Mouse (Mus musculus) heart, embryonic 13.5 days (tissue): ENCODE measurements at regions not wholly inside any gene's neighbourhood (a gene's known extent, or its start where the extent isn't known, plus 50 kb on each side); places are given as distances from the start of the nearest gene placed in this dataset.

Experiments used
- ATAC-seq: fragments of 200-750 bp; cut with Nextera tagmentation; 2 replicates; pipeline ENCODE4 v1.8.0; 2017; ENCODE audit warnings: moderate TSS enrichment; ENCODE audit not compliant: insufficient number of reproducible peaks, low FRiP score, low TSS enrichment; ENCODE audit errors: extremely low read depth
- H3K27ac ChIP-seq: fragments of 300-500 bp; sonication (generic); replicated peaks from 2 replicates; pipeline ENCODE4 v1.5.1; 2015; ENCODE audit warnings: moderate library complexity, mild to moderate bottlenecking, inconsistent platforms
- H3K27me3 ChIP-seq: fragments of 300-500 bp; sonication (generic); replicated peaks from 2 replicates; pipeline ENCODE4 v1.6.1; 2015; ENCODE audit warnings: mild to moderate bottlenecking, inconsistent platforms
- H3K36me3 ChIP-seq: fragments of 300-500 bp; sonication (generic); 2 replicates; pipeline ENCODE4 v1.6.1; 2015; ENCODE audit warnings: mild to moderate bottlenecking, inconsistent platforms
- H3K4me1 ChIP-seq: fragments of 300-500 bp; sonication (generic); 2 replicates; pipeline ENCODE4 v1.6.1; 2015; ENCODE audit warnings: inconsistent platforms
- H3K4me2 ChIP-seq: fragments of 300-500 bp; sonication (generic); 2 replicates; pipeline ENCODE4 v1.6.1; 2015; ENCODE audit warnings: inconsistent platforms, mild to moderate bottlenecking, moderate library complexity
- H3K4me3 ChIP-seq: fragments of 300-500 bp; sonication (generic); 2 replicates; pipeline ENCODE4 v1.5.1; 2015; ENCODE audit warnings: moderate library complexity, mild to moderate bottlenecking, inconsistent platforms
- H3K9ac ChIP-seq: fragments of 300-500 bp; sonication (generic); 2 replicates; pipeline ENCODE4 v1.6.1; 2015; ENCODE audit warnings: inconsistent platforms, mild to moderate bottlenecking, moderate library complexity
- H3K9me3 ChIP-seq: fragments of 300-500 bp; sonication (generic); 2 replicates; pipeline ENCODE4 v1.6.1; 2016; ENCODE audit warnings: inconsistent platforms
- WGBS: fragments of 180-500 bp; shearing (Covaris S2); methylation state at CpG from one replicate; pipeline ENCODE4 v1.1.7; 2015; ENCODE audit warnings: mixed read lengths; 5-methylcytosine and 5-hydroxymethylcytosine counted together

DNA sequence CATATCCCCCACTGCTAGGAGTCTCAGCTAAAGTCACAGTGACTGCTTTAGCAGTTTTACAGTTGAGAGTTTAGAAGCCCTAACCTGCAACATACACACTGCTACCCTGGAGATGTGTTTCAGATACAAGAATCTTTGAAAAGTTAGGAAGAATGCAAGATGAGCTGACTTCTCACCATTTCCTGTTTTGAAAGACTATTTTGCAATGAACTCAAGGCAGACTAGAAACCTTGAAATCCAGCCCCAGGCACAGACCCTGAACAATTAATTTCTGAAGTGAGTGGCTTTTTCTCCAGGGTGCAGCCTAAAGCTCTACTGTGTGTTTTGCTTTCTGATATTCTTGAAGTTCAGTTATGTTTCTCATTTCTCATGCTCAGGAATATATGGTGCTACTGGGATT is 440.6 kb downstream of the Nebl start:
- Histone ChIP-seq H3K27ac (no peak overlapping the region), H3K27me3 (no peaks in the 10 kb centered on the region), H3K36me3 (no peaks in the 10 kb centered on the region), H3K9me3 (no peaks in the 10 kb centered on the region), H3K4me2 (no peak overlapping the region), H3K4me3 (no peak overlapping the region), H3K4me1 (no peaks in the 10 kb centered on the region; the same call in 1 of the 2 replicates), H3K9ac (no peak overlapping the region)
- no peak for ATAC-seq

DNA sequence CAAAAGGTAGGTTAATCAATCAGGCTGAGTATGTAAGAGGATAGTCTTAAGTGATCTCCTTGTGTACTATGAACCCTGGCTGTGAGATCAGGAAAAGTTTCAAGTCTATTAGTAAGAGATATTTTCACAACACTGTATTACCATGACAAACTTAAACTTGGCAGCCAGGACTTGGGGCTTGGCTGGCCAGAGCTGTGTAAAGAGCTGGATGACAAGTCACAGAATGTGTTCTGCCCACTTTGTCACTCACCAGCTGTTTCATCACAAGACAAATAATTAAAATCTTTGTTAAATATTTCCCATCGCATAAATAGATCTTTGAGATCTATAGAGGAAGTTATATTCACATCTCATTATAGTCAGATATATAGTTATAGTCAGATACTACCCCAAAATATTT is 443.7 kb downstream of the Nebl start:
- ATAC-seq, result no peak
- H3K27ac ChIP-seq, result no peak overlapping the region
- no peaks in the 10 kb centered on the region for H3K36me3 ChIP-seq
- H3K4me2 ChIP-seq, result no peak overlapping the region
- no peak overlapping the region for H3K9ac ChIP-seq
- H3K27me3 ChIP-seq, result no peaks in the 10 kb centered on the region
- H3K4me3 ChIP-seq, result no peak overlapping the region
- H3K4me1 ChIP-seq, result no peaks in the 10 kb centered on the region; the same call in 1 of the 2 replicates
- no peaks in the 10 kb centered on the region for H3K9me3 ChIP-seq
- 68% methylated on average over 1 of the region's 1 CpGs for WGBS

- no peaks in the 10 kb centered on the region for H3K27me3 ChIP-seq
- no peak overlapping the region for H3K27ac ChIP-seq
- WGBS, result 61% methylated on average over 2 of the region's 2 CpGs
- no peak overlapping the region for H3K4me2 ChIP-seq
- H3K9ac ChIP-seq, result no peak overlapping the region
- H3K9me3 ChIP-seq, result no peaks in the 10 kb centered on the region
- no peaks in the 10 kb centered on the region for H3K36me3 ChIP-seq
- ATAC-seq, result no peak
- H3K4me1 ChIP-seq, result no peaks in the 10 kb centered on the region
- H3K4me3 ChIP-seq, result no peak overlapping the region
These were observed 481.3 kb downstream of the Nebl start for GRCm38 (mm10) chr2:17249960-17250359.

GRCm38 (mm10) chr2:17245821-17246220 is 485.4 kb downstream of the Nebl start:
- no peak overlapping the region for H3K4me2 ChIP-seq
- H3K9me3 ChIP-seq, result no peaks in the 10 kb centered on the region
- H3K4me1 ChIP-seq, result no peaks in the 10 kb centered on the region
- 82% methylated on average over 2 of the region's 2 CpGs for WGBS
- H3K27me3 ChIP-seq, result no peaks in the 10 kb centered on the region
- ATAC-seq, result no peak
- no peaks in the 10 kb centered on the region for H3K36me3 ChIP-seq
- H3K27ac ChIP-seq, result no peak overlapping the region
- H3K9ac ChIP-seq, result no peak overlapping the region
- H3K4me3 ChIP-seq, result no peak overlapping the region

DNA sequence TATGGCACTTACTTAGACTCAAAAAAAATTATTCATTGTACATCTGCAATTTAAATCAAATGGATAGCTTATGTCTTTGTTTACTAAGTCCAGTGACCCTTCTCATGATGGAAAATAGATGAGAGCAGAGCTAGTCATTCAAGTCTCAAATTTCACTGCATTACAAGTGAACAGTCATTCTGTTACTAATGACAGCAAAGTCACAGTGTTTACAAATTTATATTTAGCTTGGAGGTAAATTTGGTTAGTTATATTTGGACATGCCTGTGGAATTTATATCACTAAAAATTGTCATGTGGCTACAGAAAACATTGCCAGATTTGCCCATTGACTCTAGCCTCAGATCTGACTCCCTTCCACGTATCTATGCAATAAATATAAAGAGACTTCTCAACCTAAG is 515.7 kb downstream of the Nebl start:
- Histone ChIP-seq H3K4me3 (no peak overlapping the region), H3K36me3 (no peaks in the 10 kb centered on the region), H3K4me2 (no peak overlapping the region), H3K4me1 (no peaks in the 10 kb centered on the region), H3K9me3 (no peaks in the 10 kb centered on the region), H3K27me3 (no peaks in the 10 kb centered on the region), H3K27ac (no peak overlapping the region), H3K9ac (no peak overlapping the region)
- WGBS, result 70% methylated on average over 1 of the region's 1 CpGs
- ATAC-seq, result no peak

DNA sequence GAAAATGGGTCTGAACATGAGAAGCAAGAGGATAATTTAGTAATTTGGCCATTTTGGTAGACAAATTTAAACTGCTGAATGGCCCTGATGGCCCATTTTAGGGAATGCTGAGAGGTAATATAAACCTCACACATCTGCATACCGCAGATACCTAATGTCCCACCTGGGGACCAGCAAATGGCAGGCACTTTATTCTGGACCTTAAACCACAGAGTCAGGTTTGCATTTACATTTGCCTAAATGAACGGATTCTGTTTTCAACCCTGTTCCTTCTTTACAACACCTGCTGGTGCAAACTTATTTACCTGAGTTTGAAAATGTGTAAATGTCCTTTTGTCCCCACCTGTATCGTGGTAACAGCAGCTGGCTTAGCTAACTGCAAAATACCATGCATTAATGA is 516.4 kb downstream of the Nebl start:
- Histone ChIP-seq H3K9ac (no peak overlapping the region), H3K27me3 (no peaks in the 10 kb centered on the region), H3K4me1 (no peaks in the 10 kb centered on the region), H3K4me3 (no peak overlapping the region), H3K27ac (no peak overlapping the region), H3K36me3 (no peaks in the 10 kb centered on the region), H3K4me2 (no peak overlapping the region), H3K9me3 (no peaks in the 10 kb centered on the region)
- WGBS, result 61% methylated on average over 3 of the region's 3 CpGs
- no peak for ATAC-seq

GRCm38 (mm10) chr2:17212566-17212965 is 518.7 kb downstream of the Nebl start:
- Histone ChIP-seq H3K4me3 (no peak overlapping the region), H3K27me3 (no peaks in the 10 kb centered on the region), H3K36me3 (no peaks in the 10 kb centered on the region), H3K4me2 (no peak overlapping the region), H3K9ac (no peak overlapping the region), H3K27ac (no peak overlapping the region), H3K9me3 (no peaks in the 10 kb centered on the region), H3K4me1 (no peaks in the 10 kb centered on the region)
- WGBS, result 83% methylated on average over 4 of the region's 4 CpGs
- ATAC-seq, result no peak

DNA sequence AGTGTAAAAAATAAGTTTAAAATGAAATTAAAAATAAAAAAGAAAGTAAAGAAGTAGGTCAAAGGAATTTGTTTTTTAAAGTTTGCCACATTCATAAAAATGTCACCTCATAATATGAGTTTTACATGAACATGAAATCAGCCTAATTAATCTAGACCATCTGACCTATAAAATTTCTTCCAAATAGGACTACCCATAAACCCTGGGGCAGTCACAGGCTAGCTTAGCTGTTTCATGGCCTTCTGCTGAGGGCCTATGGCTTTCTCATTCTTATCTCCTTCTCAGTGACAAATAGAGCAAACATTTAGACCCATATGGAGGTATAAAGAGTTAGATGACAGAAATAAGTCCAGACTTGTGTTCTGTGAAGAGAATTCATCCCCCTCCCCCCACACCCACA is 520.2 kb downstream of the Nebl start:
- Histone ChIP-seq H3K9me3 (no peaks in the 10 kb centered on the region), H3K9ac (no peak overlapping the region), H3K27me3 (no peaks in the 10 kb centered on the region), H3K27ac (no peak overlapping the region), H3K4me2 (no peak overlapping the region), H3K4me1 (no peaks in the 10 kb centered on the region), H3K4me3 (no peak overlapping the region), H3K36me3 (no peaks in the 10 kb centered on the region)
- no peak for ATAC-seq

DNA sequence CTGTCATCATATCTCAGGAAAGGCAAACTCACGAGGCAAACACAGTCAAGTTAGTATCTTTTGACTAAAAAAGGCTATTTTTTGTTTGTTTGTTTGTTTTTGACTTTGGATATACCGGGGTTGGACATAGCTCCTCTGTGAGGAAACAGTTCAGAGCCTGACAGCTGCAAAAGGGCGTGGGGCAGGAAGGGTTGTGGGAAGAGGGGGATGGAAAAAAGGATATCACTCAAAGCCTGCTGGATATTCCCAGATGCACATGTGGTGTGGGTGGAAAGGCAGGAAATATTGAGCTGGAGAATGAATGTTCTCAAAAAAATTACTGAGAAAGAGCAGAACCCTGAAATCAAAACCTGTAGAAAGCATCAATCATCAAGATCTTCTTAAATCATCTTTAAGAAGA is 537.7 kb downstream of the Nebl start:
- Histone ChIP-seq H3K27me3 (no peaks in the 10 kb centered on the region), H3K4me1 (no peaks in the 10 kb centered on the region), H3K9ac (no peak overlapping the region), H3K4me2 (no peak overlapping the region), H3K4me3 (no peak overlapping the region), H3K9me3 (no peaks in the 10 kb centered on the region), H3K36me3 (no peaks in the 10 kb centered on the region), H3K27ac (no peak overlapping the region)
- 40% methylated on average over 3 of the region's 3 CpGs for WGBS
- ATAC-seq, result no peak

DNA sequence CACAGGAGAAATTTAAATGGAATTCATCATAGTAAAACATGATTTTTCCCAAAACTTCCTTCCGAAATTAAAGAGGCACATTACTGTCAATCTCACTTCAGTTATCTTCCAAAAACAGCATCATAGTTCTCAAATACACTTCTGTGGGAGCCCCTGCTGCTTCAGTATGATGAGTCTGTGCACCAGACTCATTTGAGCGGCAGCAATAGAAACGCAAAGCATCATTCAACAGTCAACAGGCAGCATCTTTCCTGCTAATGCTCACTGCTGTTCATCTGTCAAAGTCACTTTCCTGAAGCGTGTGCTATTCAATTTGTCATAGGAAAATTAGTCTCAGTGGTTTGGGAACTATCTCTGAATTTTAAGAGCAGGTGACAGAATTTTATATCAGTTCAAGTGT is 542.1 kb downstream of the Nebl start:
- ATAC-seq, result no peak
- Histone ChIP-seq H3K4me3 (no peak overlapping the region), H3K27ac (no peak overlapping the region), H3K36me3 (no peaks in the 10 kb centered on the region), H3K4me2 (no peak overlapping the region), H3K27me3 (no peaks in the 10 kb centered on the region), H3K9ac (no peak overlapping the region), H3K4me1 (no peaks in the 10 kb centered on the region), H3K9me3 (no peaks in the 10 kb centered on the region)
- 65% methylated on average over 4 of the region's 4 CpGs for WGBS

DNA sequence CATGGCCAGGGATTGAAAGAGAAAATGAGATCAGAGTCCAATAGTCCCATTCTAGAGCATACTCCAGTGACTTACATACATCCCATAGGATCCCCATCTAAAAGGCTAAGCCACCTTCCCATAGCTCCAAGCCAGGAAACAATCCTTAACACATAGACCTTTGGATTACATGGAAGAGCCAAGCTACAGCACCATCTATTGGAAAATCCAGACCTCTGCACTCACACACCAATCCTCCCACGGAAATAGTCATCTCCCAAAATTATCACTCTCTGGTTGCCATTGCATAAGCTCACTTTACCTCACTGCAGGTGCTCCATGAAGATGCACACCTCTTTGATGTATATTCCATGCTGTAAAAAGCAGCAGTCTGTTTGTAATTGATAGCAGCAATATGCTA is 543.4 kb downstream of the Nebl start:
- H3K27me3 ChIP-seq, result no peaks in the 10 kb centered on the region
- H3K4me3 ChIP-seq, result no peak overlapping the region
- no peak overlapping the region for H3K4me2 ChIP-seq
- no peaks in the 10 kb centered on the region for H3K4me1 ChIP-seq
- no peaks in the 10 kb centered on the region for H3K36me3 ChIP-seq
- H3K9ac ChIP-seq, result no peak overlapping the region
- no peaks in the 10 kb centered on the region for H3K9me3 ChIP-seq
- ATAC-seq, result no peak
- 46% methylated on average over 1 of the region's 1 CpGs for WGBS
- no peak overlapping the region for H3K27ac ChIP-seq

GRCm38 (mm10) chr2:17183696-17184095 is 547.6 kb downstream of the Nebl start:
- H3K27me3 ChIP-seq, result no peaks in the 10 kb centered on the region
- WGBS, result 68% methylated on average over 2 of the region's 2 CpGs
- H3K9ac ChIP-seq, result no peak overlapping the region
- ATAC-seq, result no peak
- no peak overlapping the region for H3K27ac ChIP-seq
- H3K4me2 ChIP-seq, result no peak overlapping the region
- no peak overlapping the region for H3K4me3 ChIP-seq
- no peaks in the 10 kb centered on the region for H3K4me1 ChIP-seq
- H3K36me3 ChIP-seq, result no peaks in the 10 kb centered on the region
- H3K9me3 ChIP-seq, result no peaks in the 10 kb centered on the region

DNA sequence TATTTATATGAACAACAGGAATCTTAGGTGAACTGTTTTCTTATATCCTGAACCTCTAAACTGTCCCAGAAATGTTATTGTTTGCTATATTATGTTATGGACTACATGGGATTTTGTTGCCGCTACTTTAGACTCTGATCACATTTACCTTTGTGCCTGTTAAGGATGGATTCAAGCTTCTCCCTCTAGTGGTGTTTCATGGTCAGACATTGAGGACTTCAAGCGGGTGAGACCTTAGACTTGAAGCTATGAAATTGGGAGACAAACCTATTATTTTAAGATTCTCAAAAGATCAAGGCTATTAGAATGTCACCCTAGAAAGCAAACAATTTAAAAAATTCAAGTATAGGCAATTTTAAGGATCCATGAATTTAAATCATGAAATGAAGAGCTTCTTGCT is 549.7 kb downstream of the Nebl start:
- no peaks in the 10 kb centered on the region for H3K4me1 ChIP-seq

More for the DNA sequence above, 549.7 kb downstream of the Nebl start:
- H3K27ac ChIP-seq, result no peak overlapping the region
- no peak overlapping the region for H3K4me3 ChIP-seq
- no peak overlapping the region for H3K9ac ChIP-seq
- no peak overlapping the region for H3K4me2 ChIP-seq
- H3K36me3 ChIP-seq, result no peaks in the 10 kb centered on the region
- no peaks in the 10 kb centered on the region for H3K9me3 ChIP-seq
- no peak for ATAC-seq
- no peaks in the 10 kb centered on the region for H3K27me3 ChIP-seq
- WGBS, result 74% methylated on average over 2 of the region's 2 CpGs
